12 mouse cellular contexts compared by ENCODE assay signal in genomic region chr3:101611012-101611812, GRCm38 (mm10). TPM values are rescaled to one million over a fixed set of nuclear protein-coding genes. Genes with fewer than 3 reads are reported as not detected.
DNase-seq lines count a peak whose midpoint lies in the region; ATAC-seq lines count a peak whose summit lies in the region.
"Had no signal": no experiment of that assay in that cellular context is flagged by ENCODE, and none has a peak within 500 bp of the region (broad histone marks: within the 10 kb centered on the region; RNA-seq: fewer than 3 reads in every experiment).

No protein-coding gene starts in this region.

- no peak overlapping the region for H3K4me2 ChIP-seq in forebrain, embryonic 15.5 days (replicated peaks)
- H3K4me2 ChIP-seq in limb, embryonic 11.5 days (ENCODE audit: low read depth, severe bottlenecking): no peak overlapping the region
- no peak overlapping the region for H3K4me2 ChIP-seq in heart, embryonic 12.5 days
- H3K4me2 ChIP-seq: heart, embryonic 13.5 days had no signal

- H3K4me3 ChIP-seq in embryonic facial prominence, embryonic 10.5 days: no peak overlapping the region
- no peak overlapping the region for H3K4me3 ChIP-seq in forebrain, embryonic 15.5 days
- no peak overlapping the region for H3K4me3 ChIP-seq in limb, embryonic 11.5 days (ENCODE audit: low read depth, low read length)
- H3K4me3 ChIP-seq in heart, embryonic 12.5 days: no peak overlapping the region
- H3K4me3 ChIP-seq: heart, embryonic 13.5 days had no signal

- peak overlapping the region; percentile 51 for H3K27ac ChIP-seq in embryonic facial prominence, embryonic 10.5 days (replicated peaks)
- H3K27ac ChIP-seq in forebrain, embryonic 15.5 days (replicated peaks): peak overlapping the region; percentile 61
- no peak overlapping the region; the same call in 1 of the 2 replicates for H3K27ac ChIP-seq in limb, embryonic 11.5 days (replicated peaks; ENCODE audit: low read depth, low read length)
- H3K27ac ChIP-seq in heart, embryonic 12.5 days (ENCODE audit: poor library complexity, severe bottlenecking): no peak overlapping the region

- no peak overlapping the region for H3K9ac ChIP-seq in forebrain, embryonic 15.5 days (replicated peaks)
- no peak overlapping the region for H3K9ac ChIP-seq in limb, embryonic 11.5 days (ENCODE audit: low read length)
- H3K9ac ChIP-seq in heart, embryonic 12.5 days: no peak overlapping the region
- H3K9ac ChIP-seq: heart, embryonic 13.5 days had no signal

- peaks cover 23% of the 10 kb centered on the region for H3K4me1 ChIP-seq in embryonic facial prominence, embryonic 10.5 days
- H3K4me1 ChIP-seq in forebrain, embryonic 15.5 days: peaks cover 18% of the 10 kb centered on the region
- peaks cover 13% of the 10 kb centered on the region for H3K4me1 ChIP-seq in limb, embryonic 11.5 days (ENCODE audit: control insufficient read depth, insufficient read depth, low read length)
- H3K4me1 ChIP-seq in heart, embryonic 12.5 days (replicated peaks): peaks cover 10% of the 10 kb centered on the region

- DNase-seq in kidney, adult 18-20 months: peak; percentile 5
- DNase-seq in kidney, adult 8-10 months: no peak
- DNase-seq in embryonic facial prominence, embryonic 10.5 days (ENCODE audit: low spot score): no peak
- DNase-seq in limb, embryonic 11.5 days (ENCODE audit: low spot score): no peak
- no peak for DNase-seq in c-Kit-positive CD71-positive TER-119-positive erythroid progenitor cells, embryonic 14.5 days (ENCODE audit: low spot score)
- DNase-seq in thymus, postnatal 4 days: no peak
- DNase-seq: cerebellum, postnatal 36 days; lung, postnatal 4 days had no signal

- peaks cover 8% of the 10 kb centered on the region for H3K27me3 ChIP-seq in embryonic facial prominence, embryonic 10.5 days (replicated peaks; ENCODE audit: low read depth, poor library complexity, severe bottlenecking)
- no peaks in the 10 kb centered on the region for H3K27me3 ChIP-seq in forebrain, embryonic 15.5 days
- no peaks in the 10 kb centered on the region for H3K27me3 ChIP-seq in limb, embryonic 11.5 days (ENCODE audit: control insufficient read depth, insufficient read depth, low read length)
- no peaks in the 10 kb centered on the region for H3K27me3 ChIP-seq in heart, embryonic 12.5 days (replicated peaks)
- H3K27me3 ChIP-seq: CH12.LX; heart, embryonic 13.5 days had no signal

- 69% methylated on average over 8 of the region's 8 CpGs for WGBS in embryonic facial prominence, embryonic 10.5 days
- 60% methylated on average over 8 of the region's 8 CpGs for WGBS in forebrain, embryonic 15.5 days
- 53% methylated on average over 8 of the region's 8 CpGs for WGBS in limb, embryonic 11.5 days
- 70% methylated on average over 8 of the region's 8 CpGs for WGBS in heart, embryonic 12.5 days

- no peaks in the 10 kb centered on the region for H3K36me3 ChIP-seq in embryonic facial prominence, embryonic 10.5 days (replicated peaks)
- no peaks in the 10 kb centered on the region for H3K36me3 ChIP-seq in forebrain, embryonic 15.5 days
- H3K36me3 ChIP-seq in limb, embryonic 11.5 days (ENCODE audit: control insufficient read depth, insufficient read depth, low read length): no peaks in the 10 kb centered on the region
- H3K36me3 ChIP-seq in heart, embryonic 12.5 days: no peaks in the 10 kb centered on the region
- H3K36me3 ChIP-seq: heart, embryonic 13.5 days had no signal

- H3K9me3 ChIP-seq in embryonic facial prominence, embryonic 10.5 days: no peaks in the 10 kb centered on the region
- no peaks in the 10 kb centered on the region for H3K9me3 ChIP-seq in forebrain, embryonic 15.5 days
- no peaks in the 10 kb centered on the region for H3K9me3 ChIP-seq in limb, embryonic 11.5 days (ENCODE audit: control insufficient read depth, low read length)
- H3K9me3 ChIP-seq in heart, embryonic 12.5 days (replicated peaks): no peaks in the 10 kb centered on the region
- H3K9me3 ChIP-seq: heart, embryonic 13.5 days had no signal

- peak; percentile 73 for ATAC-seq in forebrain, embryonic 15.5 days (replicated peaks)
- ATAC-seq in limb, embryonic 11.5 days (ENCODE audit: insufficient number of reproducible peaks, low FRiP score, low TSS enrichment, low read depth): peak; percentile 54
- ATAC-seq in heart, embryonic 12.5 days (ENCODE audit: insufficient number of reproducible peaks, low FRiP score): no peak

RNA-seq across cellular contexts. Expression of gene Atp1a1, which starts 6.7 kb away (rescaled TPM):
- polyA plus RNA-seq in embryonic facial prominence, embryonic 10.5 days (2016; fragmentation: Nextera tagmentation; extraction: Ambion mirVana): 38.4 and 45.5 TPM in 2 replicates
- polyA plus RNA-seq in forebrain, embryonic 15.5 days (2015; fragmentation: Nextera tagmentation; extraction: Ambion mirVana): 39.7 and 43.7 TPM in 2 replicates
- 106 and 108 TPM in 2 replicates for polyA plus RNA-seq in limb, embryonic 11.5 days (2014; fragmentation: Nextera tagmentation; extraction: Ambion mirVana)
- polyA plus RNA-seq in heart, embryonic 12.5 days (2016; fragmentation: Nextera tagmentation; extraction: Ambion mirVana): 277 and 294 TPM in 2 replicates

Comparison
In these comparisons a context has a peak if more than half of its experiments do, and no peak if none do; other contexts are left out.
1. H3K27ac ChIP-seq: peak in embryonic facial prominence, embryonic 10.5 days (single experiment) and forebrain, embryonic 15.5 days (single experiment); none in limb, embryonic 11.5 days (single experiment) and heart, embryonic 12.5 days (single experiment).